Mouse (Mus musculus) erythroblast, embryonic 14.5 days (primary cell): ENCODE measurements around the gene Eef1a1.

Experiments used
- GATA1 ChIP-seq: IDR thresholded peaks from 2 replicates; pipeline ENCODE4 v1.6.1; 2012; ENCODE audit warnings: low read length, inconsistent platforms, mixed read lengths
- TAL1 ChIP-seq: IDR thresholded peaks from 3 replicates; pipeline ENCODE4 v1.6.1; 2012; ENCODE audit warnings: low read length, inconsistent platforms, mixed read lengths

DNA sequence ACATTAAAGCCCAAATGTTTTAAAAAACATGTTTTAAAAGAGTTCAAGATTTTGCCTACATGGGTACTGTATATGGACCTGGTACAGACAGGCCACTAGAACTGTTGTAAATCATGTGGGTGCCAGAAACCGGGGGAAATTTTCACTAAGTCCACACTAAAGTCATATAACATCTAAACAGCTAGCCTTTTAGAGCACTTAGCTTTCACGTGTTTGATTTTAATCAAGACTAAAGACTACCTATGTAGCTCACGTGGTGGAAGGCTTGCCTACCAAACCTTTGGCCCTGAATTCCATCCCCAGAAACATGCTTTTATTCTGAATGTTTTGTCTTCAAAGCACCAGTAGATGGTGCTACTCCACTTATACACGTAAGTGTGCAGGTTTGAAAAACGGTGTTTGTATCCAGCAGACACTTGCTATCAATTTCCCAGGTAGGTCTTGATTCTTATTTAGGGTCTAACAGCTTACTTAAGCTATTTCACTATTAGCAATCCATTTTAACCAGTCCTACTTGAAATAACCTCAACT lies 11.9 kb downstream of the Eef1a1 start:
- TF ChIP-seq GATA1, result no peak
- TF ChIP-seq TAL1, result no peak
